Mouse (Mus musculus) megakaryocyte, embryonic 14.5 days (primary cell): ENCODE measurements around the gene Plcl1. TPM values are rescaled to one million over a fixed set of nuclear protein-coding genes. Genes with fewer than 3 reads are reported as not detected.

Experiments used
- H3K27me3 ChIP-seq: replicated peaks from 2 replicates; pipeline ENCODE3; 2012; ENCODE audit warnings: inconsistent platforms
- H3K36me3 ChIP-seq: replicated peaks from 2 replicates; pipeline ENCODE3; 2012; ENCODE audit warnings: low read length, inconsistent platforms, mixed read lengths
- H3K4me1 ChIP-seq: 2 replicates; pipeline ENCODE4 v1.6.1; 2012; ENCODE audit warnings: inconsistent platforms
- H3K4me3 ChIP-seq: replicated peaks from 2 replicates; pipeline ENCODE3; 2012; ENCODE audit warnings: moderate library complexity, mild to moderate bottlenecking, inconsistent platforms
- H3K9me3 ChIP-seq: 2 replicates; pipeline ENCODE4 v1.6.1; 2012; ENCODE audit warnings: inconsistent platforms
- FLI1 ChIP-seq: IDR thresholded peaks from 2 replicates; pipeline ENCODE4 v1.6.1; 2012; ENCODE audit warnings: low read length, inconsistent platforms, mixed read lengths
- GATA1 ChIP-seq: IDR thresholded peaks from 3 replicates; pipeline ENCODE4 v1.6.1; 2012; ENCODE audit warnings: mixed read lengths, low read length, inconsistent platforms, borderline replicate concordance
- polyA plus RNA-seq: library from polyadenylated mRNA; stranded (reverse); fragments of >175 nt; gene quantifications from 2 replicates; pipeline ENCODE4 v1.2.3, GENCODE M21; 2012; ENCODE audit warnings: low replicate concordance; ENCODE audit not compliant: insufficient read depth

Gene Plcl1
- polyA plus RNA-seq, 1 experiment: 0.04 TPM

DNA sequence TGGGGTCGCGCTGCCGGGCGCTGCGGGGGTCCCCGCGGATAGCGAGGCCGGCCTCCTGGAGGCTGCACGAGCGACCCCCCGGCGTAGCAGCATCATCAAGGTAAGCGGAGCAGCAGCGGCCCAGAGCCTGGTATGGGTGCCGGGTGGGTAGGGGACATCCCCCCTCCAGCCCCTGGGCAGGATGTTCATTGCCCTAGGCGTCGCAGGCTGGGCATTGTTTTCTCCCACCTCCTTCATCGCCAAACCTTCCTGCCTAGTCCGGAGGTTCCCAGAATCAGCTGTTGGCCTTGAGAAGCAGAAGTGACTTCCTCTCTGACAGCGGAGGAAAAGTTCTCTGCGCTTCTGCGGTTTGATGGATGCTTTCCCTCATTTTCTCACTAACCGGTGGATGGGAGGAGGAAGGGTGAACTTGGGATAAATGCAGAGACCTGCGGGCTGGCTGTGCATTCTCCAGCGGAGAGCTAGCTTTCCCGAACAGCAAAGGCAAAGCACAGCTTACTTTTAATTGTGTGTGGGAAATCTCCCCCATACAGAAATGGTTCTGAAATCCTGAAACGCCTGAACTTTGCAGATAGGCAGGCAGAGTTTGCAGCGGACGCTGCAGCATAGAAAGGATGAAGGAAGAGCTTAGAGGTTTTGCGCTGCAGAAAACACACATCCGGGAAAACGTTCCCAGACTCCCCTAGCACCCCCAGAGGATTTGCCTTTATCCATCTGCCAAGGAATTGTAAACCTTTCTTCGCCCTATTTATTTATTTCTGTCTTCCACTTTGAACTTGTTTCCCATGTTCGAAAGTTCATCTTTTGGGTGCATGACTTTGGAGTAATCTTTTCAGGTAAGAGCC is 1.0 kb downstream of the Plcl1 start:
- peaks cover 43% of the 10 kb centered on the region for H3K27me3 ChIP-seq
- H3K4me1 ChIP-seq: peaks cover 20% of the 10 kb centered on the region
- H3K36me3 ChIP-seq: no peaks in the 10 kb centered on the region
- peak overlapping the region; percentile 90 for H3K4me3 ChIP-seq
- no peak for TF ChIP-seq GATA1
- no peak for TF ChIP-seq FLI1
- H3K9me3 ChIP-seq: 0 out of 2 replicates have a peak, but pooled peaks cover 3% of the 10 kb centered on the region

DNA sequence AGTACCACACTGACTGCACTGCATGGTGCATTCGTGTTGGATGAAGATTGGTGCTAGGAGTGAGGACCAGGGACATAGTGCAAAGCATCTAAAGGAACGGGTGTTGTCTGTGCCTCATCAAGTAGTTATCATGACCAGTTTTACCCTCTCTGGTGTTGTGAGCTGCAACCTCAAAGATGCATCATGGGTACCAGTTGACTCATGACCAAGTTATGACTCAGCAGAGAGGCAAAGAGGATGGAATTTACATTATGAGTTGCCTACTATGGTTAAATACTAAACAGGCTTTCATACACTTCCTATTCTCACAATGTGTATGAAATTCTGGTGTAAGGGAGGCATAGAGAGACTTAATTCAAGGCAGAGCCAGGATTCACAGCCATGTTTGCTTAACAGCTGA is 4.9 kb downstream of the Plcl1 start:
- H3K27me3 ChIP-seq: peaks cover 30% of the 10 kb centered on the region
- TF ChIP-seq GATA1 (no peak), FLI1 (no peak)
- H3K9me3 ChIP-seq: 0 out of 2 replicates have a peak, but pooled peaks cover 3% of the 10 kb centered on the region
- no peaks in the 10 kb centered on the region for H3K36me3 ChIP-seq
- peaks cover 12% of the 10 kb centered on the region for H3K4me1 ChIP-seq
- no peak overlapping the region for H3K4me3 ChIP-seq

DNA sequence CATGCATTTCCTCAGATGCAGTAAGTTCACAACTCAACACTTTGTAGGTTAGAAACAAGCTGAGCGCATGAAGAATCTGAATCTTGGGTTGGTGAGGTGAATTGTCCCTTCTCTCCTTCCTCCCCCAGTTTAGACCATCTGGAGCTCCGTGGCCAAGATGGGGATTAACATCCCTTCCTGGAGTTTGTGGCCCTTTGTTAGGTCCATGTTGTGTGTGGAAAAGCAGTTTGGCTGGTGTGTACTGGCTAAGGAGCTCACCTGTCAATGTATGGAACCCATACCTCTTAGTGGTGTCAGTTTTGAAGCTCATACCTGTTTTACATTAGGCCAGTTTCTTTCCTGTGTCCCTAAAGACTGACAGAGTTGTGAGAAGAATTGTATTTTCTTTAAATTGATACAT is 5.4 kb downstream of the Plcl1 start:
- H3K9me3 ChIP-seq: 0 out of 2 replicates have a peak, but pooled peaks cover 3% of the 10 kb centered on the region
- H3K4me1 ChIP-seq: peaks cover 8% of the 10 kb centered on the region
- H3K27me3 ChIP-seq: peaks cover 26% of the 10 kb centered on the region
- no peak overlapping the region for H3K4me3 ChIP-seq
- TF ChIP-seq GATA1 (no peak), FLI1 (no peak)
- no peaks in the 10 kb centered on the region for H3K36me3 ChIP-seq

DNA sequence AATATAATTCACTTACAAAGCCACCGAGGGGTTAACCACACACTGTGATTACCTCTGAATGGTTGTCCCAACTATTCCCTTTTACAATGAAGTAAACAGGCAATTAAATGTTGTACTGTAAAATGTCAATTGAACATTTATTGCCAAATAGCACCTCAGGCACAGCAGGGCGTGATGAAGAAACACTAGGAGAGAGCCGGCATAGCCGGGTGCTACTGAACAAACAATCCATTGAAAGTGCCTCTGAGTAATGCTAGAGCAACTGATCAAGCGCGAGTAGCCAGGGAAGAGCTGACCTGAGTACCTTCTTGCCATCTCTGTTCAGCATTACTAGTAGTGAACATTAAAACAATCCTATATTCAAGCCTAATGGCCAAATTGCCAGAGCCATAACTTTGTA is 6.8 kb downstream of the Plcl1 start:
- TF ChIP-seq FLI1 (no peak), GATA1 (no peak)
- H3K4me3 ChIP-seq: no peak overlapping the region
- H3K9me3 ChIP-seq: 0 out of 2 replicates have a peak, but pooled peaks cover 3% of the 10 kb centered on the region
- H3K36me3 ChIP-seq: no peaks in the 10 kb centered on the region
- H3K4me1 ChIP-seq: no peaks in the 10 kb centered on the region
- peaks cover 11% of the 10 kb centered on the region for H3K27me3 ChIP-seq

DNA sequence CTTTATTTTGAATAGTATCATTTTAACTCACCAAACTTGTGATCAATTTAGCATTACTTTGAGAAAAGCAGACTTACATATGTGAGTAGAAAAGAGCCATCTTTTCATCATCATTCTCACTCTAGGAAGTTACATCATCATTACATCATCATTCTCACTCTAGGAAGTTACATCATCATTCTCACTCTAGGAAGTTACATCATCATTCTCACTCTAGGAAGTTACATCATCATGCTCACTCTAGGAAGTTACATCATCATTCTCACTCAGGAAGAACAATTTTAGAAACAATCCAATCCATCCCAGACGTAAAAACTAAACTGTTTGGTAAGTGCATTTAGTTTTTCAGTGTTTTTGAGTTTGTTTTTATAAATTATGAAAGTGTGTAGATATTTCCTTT is 7.8 kb downstream of the Plcl1 start:
- TF ChIP-seq GATA1: no peak
- TF ChIP-seq FLI1: no peak
- no peaks in the 10 kb centered on the region for H3K36me3 ChIP-seq
- peaks cover 9% of the 10 kb centered on the region for H3K9me3 ChIP-seq
- no peak overlapping the region for H3K4me3 ChIP-seq
- peaks cover 4% of the 10 kb centered on the region for H3K27me3 ChIP-seq
- no peaks in the 10 kb centered on the region for H3K4me1 ChIP-seq

DNA sequence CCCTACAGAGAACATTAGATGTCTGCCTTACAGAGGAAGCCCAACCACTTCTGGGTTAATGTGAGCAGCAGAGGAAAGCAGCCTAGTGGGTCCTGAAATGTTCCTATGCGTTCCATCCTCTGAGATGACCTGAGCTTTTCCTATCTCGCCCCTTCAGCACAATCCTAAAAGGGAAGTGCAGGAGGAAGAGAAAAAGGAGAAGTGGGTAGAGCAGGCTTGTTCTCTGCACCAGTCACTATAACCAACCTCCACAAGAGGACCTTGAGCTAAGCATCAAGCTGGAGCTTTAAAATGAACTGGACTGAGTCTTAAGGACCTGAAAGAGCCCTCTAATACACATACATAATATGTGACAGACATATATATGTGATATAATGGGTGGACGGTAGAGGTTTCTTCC is 13.2 kb downstream of the Plcl1 start:
- Histone ChIP-seq H3K9me3 (peaks cover 10% of the 10 kb centered on the region), H3K27me3 (no peaks in the 10 kb centered on the region), H3K36me3 (no peaks in the 10 kb centered on the region), H3K4me1 (no peaks in the 10 kb centered on the region), H3K4me3 (no peak overlapping the region)
- no peak for TF ChIP-seq GATA1
- no peak for TF ChIP-seq FLI1

DNA sequence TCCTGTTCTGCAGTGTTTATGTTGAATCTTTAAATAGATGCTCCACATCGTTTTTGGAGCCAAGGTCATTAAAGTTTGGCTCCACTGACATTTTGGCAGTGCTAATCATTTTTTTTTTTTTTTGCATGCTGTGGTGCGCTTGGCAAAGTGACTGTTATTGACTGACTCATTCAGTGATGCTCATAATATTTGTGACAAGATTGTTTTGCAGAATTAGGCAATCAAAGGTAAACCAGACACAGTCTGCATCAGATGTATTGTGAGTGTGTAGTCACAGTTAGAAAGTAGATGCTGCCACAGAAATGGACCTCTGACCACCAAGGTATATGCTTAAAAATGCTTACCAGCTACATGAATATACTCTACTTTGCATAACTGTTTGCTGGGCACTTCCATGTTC is 21.9 kb downstream of the Plcl1 start:
- TF ChIP-seq GATA1 (no peak), FLI1 (no peak)
- Histone ChIP-seq H3K36me3 (no peaks in the 10 kb centered on the region), H3K27me3 (no peaks in the 10 kb centered on the region), H3K9me3 (no peaks in the 10 kb centered on the region), H3K4me3 (no peak overlapping the region), H3K4me1 (no peaks in the 10 kb centered on the region)

DNA sequence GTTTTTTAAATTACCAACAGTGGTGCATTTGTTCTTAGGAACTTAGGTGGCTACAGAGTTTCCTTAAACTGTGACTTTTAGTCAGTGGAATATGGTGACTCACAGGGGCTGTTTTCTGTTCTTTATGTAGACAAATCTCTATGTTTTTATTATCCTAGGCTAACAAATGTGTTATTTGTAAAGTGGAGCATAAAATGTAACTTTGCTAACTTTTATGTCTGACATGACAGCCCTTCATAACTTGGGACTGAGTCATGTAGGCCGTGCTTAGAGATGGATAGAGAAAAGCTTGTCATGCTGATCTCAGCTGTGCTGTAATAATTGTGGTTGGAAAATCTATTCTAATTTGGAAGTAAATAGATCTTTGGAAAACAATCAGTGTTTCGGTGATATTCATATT is 23.3 kb downstream of the Plcl1 start:
- Histone ChIP-seq H3K4me3 (no peak overlapping the region), H3K9me3 (no peaks in the 10 kb centered on the region), H3K36me3 (no peaks in the 10 kb centered on the region), H3K27me3 (no peaks in the 10 kb centered on the region), H3K4me1 (no peaks in the 10 kb centered on the region)
- TF ChIP-seq GATA1 (no peak), FLI1 (no peak)

DNA sequence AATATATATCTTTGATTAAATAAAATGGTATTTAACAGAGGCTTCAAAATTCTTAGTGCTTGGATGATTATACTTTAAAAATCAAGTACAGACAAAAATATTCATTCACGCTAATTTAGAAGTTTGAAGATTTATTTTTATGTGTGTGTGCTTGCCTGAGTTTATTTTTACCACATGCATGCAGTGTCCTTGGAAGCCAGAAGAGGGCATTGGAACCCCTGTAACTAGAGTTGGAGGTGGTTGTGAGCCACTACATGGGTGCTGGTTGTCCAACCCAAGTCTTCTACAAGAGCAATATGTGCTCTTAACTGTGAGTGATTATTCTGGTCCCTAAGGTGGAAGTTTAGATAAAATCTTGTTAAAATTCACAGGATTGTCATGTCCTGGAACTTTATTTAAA is 24.0 kb downstream of the Plcl1 start:
- Histone ChIP-seq H3K4me3 (no peak overlapping the region), H3K9me3 (no peaks in the 10 kb centered on the region), H3K36me3 (no peaks in the 10 kb centered on the region), H3K4me1 (no peaks in the 10 kb centered on the region), H3K27me3 (no peaks in the 10 kb centered on the region)
- no peak for TF ChIP-seq FLI1
- TF ChIP-seq GATA1: no peak

DNA sequence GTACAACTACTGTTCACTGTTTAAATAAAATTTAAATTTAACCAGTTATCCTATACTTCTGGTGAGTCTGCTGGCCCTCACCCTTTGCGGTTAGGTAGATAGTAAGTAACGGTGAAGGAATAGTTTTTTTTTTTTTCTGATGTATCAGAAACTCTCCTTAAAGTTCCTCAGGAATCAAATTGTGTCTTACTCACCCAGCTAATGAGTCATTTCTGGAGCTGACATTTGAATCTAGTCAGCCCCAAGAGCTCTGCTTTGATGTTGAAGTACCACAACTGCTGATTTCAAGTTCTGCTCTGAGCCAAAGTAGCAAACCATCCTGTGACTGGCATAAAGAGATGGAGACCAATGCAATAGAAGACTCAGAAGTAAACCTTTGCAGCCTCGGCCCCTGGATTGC is 24.9 kb downstream of the Plcl1 start:
- Histone ChIP-seq H3K4me1 (no peaks in the 10 kb centered on the region), H3K27me3 (no peaks in the 10 kb centered on the region), H3K9me3 (no peaks in the 10 kb centered on the region), H3K4me3 (no peak overlapping the region), H3K36me3 (no peaks in the 10 kb centered on the region)
- TF ChIP-seq FLI1 (no peak), GATA1 (no peak)

DNA sequence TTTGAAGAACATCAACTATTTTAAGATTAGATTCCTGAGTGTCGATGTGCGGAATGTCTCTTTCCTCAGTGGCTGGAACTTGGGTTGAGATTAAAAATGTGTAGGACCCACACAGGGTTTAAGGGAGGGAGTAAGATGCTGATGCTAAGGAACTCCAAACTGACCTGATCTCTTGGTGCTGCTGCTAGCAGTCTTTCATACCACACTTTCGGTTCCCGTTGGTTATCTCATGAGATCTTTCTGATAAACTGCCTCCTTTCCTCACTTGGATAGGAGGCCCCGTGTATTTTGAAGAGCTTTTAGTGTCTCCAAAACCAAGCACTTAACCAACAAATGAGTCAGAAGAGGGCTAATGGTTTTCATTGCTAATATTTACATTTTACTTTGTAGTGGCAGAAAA is 30.9 kb downstream of the Plcl1 start:
- no peak for TF ChIP-seq FLI1
- no peak for TF ChIP-seq GATA1
- H3K27me3 ChIP-seq: no peaks in the 10 kb centered on the region
- no peaks in the 10 kb centered on the region for H3K36me3 ChIP-seq
- no peaks in the 10 kb centered on the region for H3K9me3 ChIP-seq
- H3K4me1 ChIP-seq: 0 out of 2 replicates have a peak, but pooled peaks cover 3% of the 10 kb centered on the region
- no peak overlapping the region for H3K4me3 ChIP-seq
